Mouse (Mus musculus) induced T-regulatory cell, adult 2 months (primary cell): Measurements from ENCODE around the gene Fam163b.

ENCODE experiments used
- DNase-seq: peaks from one replicate; pipeline ENCODE4 v3.0.0-alpha.2; 2012; ENCODE audit warnings: low read depth

The Fam163b gene

DNA sequence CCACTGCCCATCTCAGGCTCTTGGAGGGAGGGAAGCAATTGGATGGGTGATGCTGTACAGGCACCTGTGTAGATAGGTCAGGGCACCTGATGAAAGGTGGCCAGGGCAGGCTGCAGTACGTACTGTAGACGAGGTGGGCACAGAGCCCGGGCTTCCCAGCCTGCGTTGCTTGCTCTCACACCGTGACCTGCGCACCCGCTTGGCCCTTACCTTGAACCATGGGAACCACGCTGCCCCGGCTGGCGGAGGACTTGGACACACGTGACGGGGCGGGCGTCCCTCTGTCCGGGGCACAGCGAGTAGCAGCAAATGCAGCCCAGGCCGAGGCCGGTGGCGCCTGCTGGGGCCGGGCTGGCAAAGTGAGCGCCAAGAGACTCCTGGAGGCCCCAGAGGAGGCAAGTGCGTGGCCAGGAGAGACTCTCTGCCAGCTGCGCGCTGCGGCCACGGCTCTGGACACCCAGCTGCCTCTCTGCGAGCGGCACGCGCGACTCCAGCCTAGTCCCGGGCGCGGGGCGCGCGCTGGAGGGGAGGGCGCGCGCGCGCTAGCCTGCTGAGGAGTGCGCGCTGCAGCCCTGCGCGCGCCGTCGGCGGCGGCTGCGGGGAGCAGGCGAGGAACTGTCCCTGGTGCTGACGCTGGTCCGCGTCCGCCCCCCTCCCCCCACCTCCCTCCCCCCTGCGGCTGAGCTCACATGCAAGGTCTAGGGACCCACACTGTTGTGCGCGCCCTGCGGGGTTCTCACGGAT lies at the start of gene Fam163b:
Gene Fam163b, minus strand, starts transcription at position 542 of the 744 bp plus-strand sequence.
- peak; percentile 30 for DNase-seq

DNA sequence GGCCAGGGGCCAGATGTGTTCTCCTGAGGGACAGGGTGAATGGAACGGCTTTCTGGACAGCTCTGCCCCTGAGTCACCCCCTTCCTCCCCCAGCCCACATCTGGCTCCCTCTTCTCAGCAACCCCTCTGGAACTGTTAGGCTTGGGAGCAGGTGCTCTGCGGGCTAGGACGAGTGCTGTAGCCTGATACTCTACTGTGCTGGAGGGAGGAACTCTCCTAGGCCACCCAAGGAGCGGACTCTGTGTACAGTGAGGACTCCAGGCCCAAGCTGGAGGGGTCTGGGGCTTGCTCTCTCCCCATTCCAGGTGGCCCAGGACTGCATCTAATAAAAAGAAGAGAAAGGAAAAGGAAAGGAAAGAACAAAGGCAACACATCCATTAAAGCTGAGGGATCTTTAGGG lies 47.7 kb upstream of the Fam163b start:
- DNase-seq: no peak

GRCm38 (mm10) chr2:27187531-27187930 lies 45.2 kb upstream of the Fam163b start:
- DNase-seq: peak; percentile 73

GRCm38 (mm10) chr2:27183734-27184133 lies 41.4 kb upstream of the Fam163b start:
- no peak for DNase-seq

GRCm38 (mm10) chr2:27181907-27182306 lies 39.6 kb upstream of the Fam163b start:
- DNase-seq: no peak

DNA sequence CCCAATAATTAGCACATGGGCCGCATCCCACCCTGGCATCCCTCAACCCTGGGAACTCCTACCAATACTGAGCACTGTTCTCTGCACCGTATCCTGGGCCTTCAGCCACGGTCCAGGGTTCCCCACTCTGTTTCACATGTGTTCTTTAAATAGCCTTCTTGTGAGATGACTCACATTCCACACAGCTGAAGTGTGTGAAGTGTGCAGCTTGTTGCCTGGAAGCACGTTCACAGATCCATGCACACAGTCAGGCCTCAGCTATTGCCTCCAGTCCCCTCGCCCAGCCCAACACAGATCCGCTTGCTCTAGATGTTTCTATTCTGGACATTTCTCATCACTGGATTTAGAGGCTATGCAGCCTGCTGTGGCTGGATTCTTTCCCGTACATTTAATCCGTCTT lies 36.8 kb upstream of the Fam163b start:
- DNase-seq: no peak

DNA sequence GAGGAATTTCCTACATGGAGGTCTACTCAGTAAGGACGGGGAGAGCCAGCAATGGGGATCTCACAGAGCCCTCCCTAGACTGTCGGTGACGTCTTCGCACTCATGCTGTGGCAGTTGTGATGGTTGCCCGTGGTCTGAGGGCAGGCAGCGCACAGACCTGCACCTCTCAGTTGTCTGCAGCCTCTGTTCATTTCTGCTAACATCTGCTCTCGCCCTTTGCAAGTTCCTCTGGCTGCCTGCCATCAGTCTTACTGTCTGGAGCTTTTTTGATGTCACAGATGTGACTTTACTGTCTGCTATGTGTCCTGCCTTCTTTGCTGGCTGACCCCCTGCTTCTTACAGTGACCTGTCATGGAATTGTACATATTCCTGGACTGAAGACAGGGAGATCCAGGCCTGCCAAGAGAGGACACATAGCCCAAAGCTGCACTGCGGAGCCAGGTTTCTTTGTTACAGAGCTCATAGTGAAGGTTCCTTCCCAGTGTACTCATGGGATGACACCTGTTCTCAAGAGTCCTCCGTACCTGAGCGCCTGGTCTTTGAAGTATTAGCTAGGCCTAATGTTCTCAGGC lies 33.5 kb upstream of the Fam163b start:
- DNase-seq: no peak

DNA sequence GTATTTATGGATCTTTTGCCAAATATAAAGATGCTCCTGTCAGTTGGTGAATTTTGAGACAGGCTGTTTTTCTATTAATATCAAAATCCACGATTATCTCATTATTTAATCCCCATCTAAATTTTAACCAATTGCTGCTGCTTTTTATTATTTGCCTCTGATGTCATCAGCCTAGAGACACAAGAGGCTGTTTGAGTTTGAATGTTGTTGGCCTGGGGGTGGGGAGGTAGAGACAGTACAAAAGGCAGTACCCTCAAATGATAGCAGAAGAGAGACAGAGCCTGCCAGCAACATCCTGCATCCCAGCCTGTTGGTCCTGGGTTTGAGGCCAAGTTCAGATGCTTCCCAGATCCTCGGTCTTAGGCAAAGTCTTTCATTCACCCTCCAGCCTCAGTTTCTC lies 32.0 kb upstream of the Fam163b start:
- DNase-seq: no peak

GRCm38 (mm10) chr2:27166999-27167398 lies 24.7 kb upstream of the Fam163b start:
- no peak for DNase-seq

DNA sequence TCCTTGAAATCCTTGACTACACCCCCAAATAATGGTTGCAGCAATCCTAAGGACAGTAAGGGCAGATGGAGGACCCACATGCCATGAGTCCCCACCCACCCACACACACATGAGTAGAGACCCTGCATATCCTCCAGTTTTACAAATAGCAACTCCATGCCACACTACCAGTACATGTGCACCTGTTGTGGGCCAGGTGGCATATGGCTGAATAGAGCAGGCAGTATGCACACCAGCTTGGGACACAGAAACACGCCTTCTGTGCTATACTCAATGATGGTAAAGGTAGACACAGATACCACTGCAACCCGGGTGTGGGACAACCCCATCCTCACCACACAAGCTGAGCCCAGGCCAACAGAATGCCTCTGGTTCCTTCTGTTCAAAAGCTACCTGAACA lies 23.8 kb upstream of the Fam163b start:
- DNase-seq: no peak

GRCm38 (mm10) chr2:27164796-27165590 lies 22.7 kb upstream of the Fam163b start, which contains the start of gene Dbh:
Gene Dbh (plus strand): TSS chr2:27165233.
- DNase-seq: no peak

DNA sequence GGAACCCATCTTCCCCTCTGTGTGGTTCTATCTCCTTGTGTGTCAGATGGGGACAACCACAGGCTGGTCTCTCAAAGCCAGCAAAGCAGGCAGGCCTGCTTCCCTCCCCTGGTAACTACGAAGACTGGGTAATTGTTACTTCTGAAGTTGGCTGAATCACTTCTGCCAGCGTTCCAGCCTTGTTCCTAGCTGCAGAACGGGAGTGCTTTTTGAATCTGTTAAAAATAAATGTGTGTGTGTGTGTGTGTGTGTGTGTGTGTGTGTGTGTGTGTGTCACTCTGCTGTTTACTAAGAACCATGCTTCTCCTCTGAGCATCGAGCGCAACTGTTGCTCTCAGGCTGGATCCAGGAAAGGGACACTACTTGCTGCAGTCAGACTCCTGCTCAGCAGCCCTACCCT lies 21.6 kb upstream of the Fam163b start:
- DNase-seq: no peak

GRCm38 (mm10) chr2:27162656-27163055 lies 20.4 kb upstream of the Fam163b start:
- no peak for DNase-seq

GRCm38 (mm10) chr2:27161526-27161925 lies 19.2 kb upstream of the Fam163b start:
- no peak for DNase-seq

- no peak for DNase-seq
These were observed 14.3 kb upstream of the Fam163b start for GRCm38 (mm10) chr2:27156596-27156995.

- no peak for DNase-seq
These were observed 12.3 kb upstream of the Fam163b start for GRCm38 (mm10) chr2:27154466-27155185.

- DNase-seq: no peak
These were observed 7.2 kb upstream of the Fam163b start for GRCm38 (mm10) chr2:27149457-27149856.

DNA sequence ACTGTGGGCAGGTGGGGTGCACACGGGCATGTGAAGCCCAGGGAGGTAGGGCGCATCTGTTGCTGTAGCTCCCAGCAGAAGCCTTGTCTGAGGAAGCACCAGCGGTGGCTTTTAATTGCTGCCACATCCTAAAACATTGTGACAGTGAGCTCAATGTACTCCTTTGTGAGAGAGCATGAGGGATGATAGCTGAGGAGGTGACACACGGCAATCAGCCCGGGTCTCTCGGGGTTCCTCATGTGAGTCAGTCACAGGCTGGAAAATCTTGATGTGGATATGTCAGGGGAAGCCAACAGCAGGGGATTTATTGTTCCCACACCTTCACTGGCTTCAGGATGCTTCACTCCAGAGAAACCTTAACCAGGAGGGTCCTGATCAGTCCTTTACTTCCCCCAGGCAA lies 4.5 kb upstream of the Fam163b start:
- DNase-seq: no peak

DNA sequence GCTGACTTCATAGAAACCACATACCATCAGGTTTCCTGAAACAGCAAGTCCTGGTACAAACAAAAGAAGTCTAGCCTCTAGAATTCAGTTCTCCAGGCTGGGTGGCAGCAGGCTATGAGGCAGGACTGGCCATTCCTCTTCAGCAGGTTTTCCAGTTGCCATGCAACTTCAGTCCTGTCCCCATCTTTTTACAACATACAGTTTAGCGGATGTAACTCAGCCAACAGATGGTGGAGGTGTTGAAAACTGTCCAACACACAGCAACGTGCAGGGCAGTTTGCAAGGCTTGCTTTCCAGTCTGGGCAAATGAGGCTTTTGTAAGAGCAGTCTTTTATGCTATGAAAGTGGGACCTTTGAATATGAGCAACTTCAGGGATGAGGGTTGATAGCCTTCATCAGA lies 2.7 kb upstream of the Fam163b start:
- no peak for DNase-seq

GRCm38 (mm10) chr2:27138356-27138755 lies 3.9 kb downstream of the Fam163b start:
- DNase-seq: no peak

- DNase-seq: no peak
These were observed 5.5 kb downstream of the Fam163b start for GRCm38 (mm10) chr2:27136789-27137188.

DNA sequence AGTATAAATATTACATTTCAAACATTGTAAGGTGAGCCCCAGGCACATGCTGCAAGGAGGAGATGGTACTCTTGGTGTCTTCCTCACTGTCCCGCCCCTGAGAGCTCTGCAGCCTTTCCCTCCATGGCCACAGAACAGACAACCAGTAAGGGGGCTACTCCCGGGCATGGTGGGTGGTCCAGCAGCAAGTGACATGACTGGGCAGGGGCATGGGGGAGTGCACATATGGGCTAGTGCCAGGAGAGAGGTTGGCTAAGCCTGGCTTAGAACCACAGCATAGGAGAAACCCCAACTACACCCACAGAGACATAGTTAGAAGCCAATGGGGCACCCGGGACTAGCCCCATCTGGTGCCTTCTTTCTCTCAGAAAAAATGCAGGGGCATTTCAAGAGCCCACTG lies 6.0 kb downstream of the Fam163b start:
- no peak for DNase-seq
